Mouse (Mus musculus) G1E (cell line): Measurements from ENCODE around the gene Saal1.

Experiments used
- CTCF ChIP-seq: IDR thresholded peaks from 2 replicates; pipeline ENCODE4 v1.5.1; 2012; ENCODE audit warnings: low read depth, low read length, inconsistent platforms, mixed read lengths
- GATA1 ChIP-seq: IDR thresholded peaks from 2 replicates; pipeline ENCODE4 v1.6.1; 2012; ENCODE audit warnings: borderline replicate concordance, low read length, inconsistent platforms, mixed read lengths
- GATA2 ChIP-seq: IDR thresholded peaks from 2 replicates; pipeline ENCODE4 v1.6.1; 2012; ENCODE audit warnings: low read depth, low read length, inconsistent platforms, borderline replicate concordance
- POLR2AphosphoS5 ChIP-seq: IDR thresholded peaks from 2 replicates; pipeline ENCODE4 v1.6.1; 2012; ENCODE audit warnings: low read depth, low read length, inconsistent platforms; ENCODE audit not compliant: insufficient replicate concordance
- TAL1 ChIP-seq: conservative IDR thresholded peaks from 2 replicates; pipeline ENCODE4 v1.6.1; 2012; ENCODE audit warnings: low read depth, low read length, inconsistent platforms, mixed read lengths

GRCm38 (mm10) chr7:46667256-46667655, 43.2 kb downstream of the Saal1 start:
- TF ChIP-seq POLR2AphosphoS5, result no peak
- TF ChIP-seq CTCF, result no peak
- no peak for TF ChIP-seq TAL1
- no peak for TF ChIP-seq GATA1
- no peak for TF ChIP-seq GATA2
